Mouse (Mus musculus) midbrain, embryonic 11.5 days (tissue): ENCODE data around the gene Mtx2. TPM values are rescaled to one million over a fixed set of nuclear protein-coding genes. Genes with fewer than 3 reads are reported as not detected.

Source experiments
- ATAC-seq: fragments of 200-750 bp; cut with Nextera tagmentation; 2 replicates; pipeline ENCODE4 v1.8.0; 2017; ENCODE audit warnings: moderate TSS enrichment, moderate library complexity; ENCODE audit not compliant: low FRiP score
- DNase-seq: peaks from one replicate; pipeline ENCODE4 v3.0.0; 2015; ENCODE audit warnings: low spot score; ENCODE audit errors: missing footprints
- H3K27ac ChIP-seq: fragments of 300-500 bp; sonication (generic); 2 replicates; pipeline ENCODE4 v1.5.1; 2014; ENCODE audit warnings: low read depth, low read length
- H3K27me3 ChIP-seq: fragments of 300-500 bp; sonication (generic); 2 replicates; pipeline ENCODE4 v1.6.1; 2014; ENCODE audit warnings: mild to moderate bottlenecking, low read length, moderate library complexity, mixed read lengths; ENCODE audit not compliant: control insufficient read depth, insufficient read depth
- H3K36me3 ChIP-seq: fragments of 300-500 bp; sonication (generic); 2 replicates; pipeline ENCODE4 v1.6.1; 2014; ENCODE audit warnings: mild to moderate bottlenecking, low read length, moderate library complexity, mixed read lengths; ENCODE audit not compliant: control insufficient read depth, insufficient read depth
- H3K4me1 ChIP-seq: fragments of 300-500 bp; sonication (generic); 2 replicates; pipeline ENCODE4 v1.6.1; 2014; ENCODE audit warnings: low read length; ENCODE audit not compliant: control insufficient read depth, insufficient read depth
- H3K4me2 ChIP-seq: fragments of 300-500 bp; sonication (generic); 2 replicates; pipeline ENCODE4 v1.6.1; 2014; ENCODE audit warnings: mild to moderate bottlenecking, moderate library complexity
- H3K4me3 ChIP-seq: fragments of 300-500 bp; sonication (generic); 2 replicates; pipeline ENCODE4 v1.5.1; 2014; ENCODE audit warnings: low read depth, low read length
- H3K9ac ChIP-seq: fragments of 300-500 bp; sonication (generic); 2 replicates; pipeline ENCODE4 v1.6.1; 2014; ENCODE audit warnings: low read length
- H3K9me3 ChIP-seq: fragments of 300-500 bp; sonication (generic); 2 replicates; pipeline ENCODE4 v1.6.1; 2016; ENCODE audit warnings: low read length; ENCODE audit not compliant: control insufficient read depth
- WGBS: fragments of 180-500 bp; shearing (Covaris S2); extraction: QIAGEN DNeasy Blood & Tissue Kit; methylation state at CpG from one replicate; pipeline ENCODE4 v1.1.7; 2014; 5-methylcytosine and 5-hydroxymethylcytosine counted together
- polyA plus RNA-seq: library from polyadenylated mRNA; unstranded; fragments of >200 nt; fragmentation: Nextera tagmentation; extraction: Ambion mirVana; gene quantifications from 2 replicates; pipeline ENCODE4 v1.2.1, GENCODE M21; 2014

Gene Mtx2
- polyA plus RNA-seq, 1 experiment from 2014 or later, result 124 TPM

DNA sequence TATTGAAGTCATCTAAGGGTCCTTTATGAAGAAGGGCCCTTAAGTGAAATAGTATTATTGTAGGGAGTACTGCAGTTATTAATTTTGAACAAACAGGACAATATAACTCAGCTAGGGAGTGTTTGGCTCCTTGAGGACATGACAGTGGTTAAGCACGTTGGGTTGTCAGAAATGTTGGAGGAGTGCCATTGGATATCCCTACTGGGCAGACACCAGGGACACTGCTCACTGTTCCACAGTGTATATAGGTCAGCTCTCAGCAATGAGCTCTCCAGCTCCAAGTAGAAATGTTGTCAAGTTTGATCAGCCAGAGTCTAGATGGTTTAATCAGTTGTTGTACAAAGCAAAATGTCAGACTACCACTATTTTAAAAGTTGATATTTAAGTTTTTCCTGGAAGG is 24.4 kb downstream of the Mtx2 start:
- H3K9ac ChIP-seq, result no peak overlapping the region
- H3K4me1 ChIP-seq, result no peaks in the 10 kb centered on the region
- no peak overlapping the region for H3K4me2 ChIP-seq
- WGBS, result 70% methylated on average over 1 of the region's 1 CpGs
- no peaks in the 10 kb centered on the region for H3K9me3 ChIP-seq
- no peak for DNase-seq
- H3K4me3 ChIP-seq, result no peak overlapping the region
- H3K27ac ChIP-seq, result no peak overlapping the region
- H3K36me3 ChIP-seq, result no peaks in the 10 kb centered on the region
- no peak for ATAC-seq
- H3K27me3 ChIP-seq, result no peaks in the 10 kb centered on the region

DNA sequence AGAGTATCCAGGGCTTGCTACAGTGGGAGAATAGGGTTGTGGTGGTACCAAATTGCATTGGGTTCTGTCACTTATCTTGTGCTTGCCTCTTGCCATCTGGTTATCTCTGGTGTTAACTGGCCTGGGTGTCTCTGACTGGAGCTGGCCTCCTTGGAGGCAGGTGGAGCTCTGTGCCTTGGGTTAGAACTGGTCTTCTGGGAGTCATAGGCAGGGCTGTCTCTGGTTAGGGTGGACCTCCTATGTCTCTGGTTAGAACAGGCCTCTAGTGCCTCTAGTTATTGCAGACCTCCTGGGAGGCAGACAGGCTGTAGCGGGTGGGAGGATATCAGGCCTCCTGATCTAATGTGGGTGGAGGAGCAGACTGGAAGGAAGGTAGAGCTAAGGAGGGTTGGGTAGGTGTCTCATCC is 36.5 kb downstream of the Mtx2 start:
- no peaks in the 10 kb centered on the region for H3K9me3 ChIP-seq
- no peak overlapping the region for H3K27ac ChIP-seq
- no peak overlapping the region for H3K9ac ChIP-seq
- H3K36me3 ChIP-seq, result no peaks in the 10 kb centered on the region
- WGBS, result 100% methylated on average over 1 of the region's 1 CpGs
- no peak for DNase-seq
- no peak for ATAC-seq
- H3K4me2 ChIP-seq, result no peak overlapping the region
- no peak overlapping the region for H3K4me3 ChIP-seq
- H3K27me3 ChIP-seq, result no peaks in the 10 kb centered on the region
- no peaks in the 10 kb centered on the region for H3K4me1 ChIP-seq

DNA sequence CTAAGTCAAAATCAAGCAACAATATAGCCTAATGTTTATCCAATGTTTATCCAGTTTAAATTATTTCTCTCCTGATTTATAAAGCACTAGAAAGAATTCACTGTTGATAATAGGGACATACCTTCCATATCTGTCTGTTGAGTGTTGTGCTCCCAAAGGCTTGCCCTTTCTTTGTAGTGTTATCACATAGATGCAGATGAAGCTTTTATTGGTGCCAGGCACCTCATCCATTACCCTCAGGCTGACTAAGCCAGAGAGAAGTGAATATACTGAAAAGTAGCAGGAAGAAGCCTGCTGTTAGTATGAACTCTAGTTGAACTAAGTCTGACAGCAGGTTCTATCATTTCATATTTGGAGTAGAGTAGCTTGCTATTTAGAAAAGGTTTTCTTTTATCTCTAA is 39.8 kb downstream of the Mtx2 start:
- no peak for DNase-seq
- no peaks in the 10 kb centered on the region for H3K4me1 ChIP-seq
- H3K36me3 ChIP-seq, result no peaks in the 10 kb centered on the region
- no peaks in the 10 kb centered on the region for H3K27me3 ChIP-seq
- H3K4me2 ChIP-seq, result no peak overlapping the region
- no peak overlapping the region for H3K9ac ChIP-seq
- ATAC-seq, result no peak
- no peaks in the 10 kb centered on the region for H3K9me3 ChIP-seq
- no peak overlapping the region for H3K4me3 ChIP-seq
- H3K27ac ChIP-seq, result no peak overlapping the region

DNA sequence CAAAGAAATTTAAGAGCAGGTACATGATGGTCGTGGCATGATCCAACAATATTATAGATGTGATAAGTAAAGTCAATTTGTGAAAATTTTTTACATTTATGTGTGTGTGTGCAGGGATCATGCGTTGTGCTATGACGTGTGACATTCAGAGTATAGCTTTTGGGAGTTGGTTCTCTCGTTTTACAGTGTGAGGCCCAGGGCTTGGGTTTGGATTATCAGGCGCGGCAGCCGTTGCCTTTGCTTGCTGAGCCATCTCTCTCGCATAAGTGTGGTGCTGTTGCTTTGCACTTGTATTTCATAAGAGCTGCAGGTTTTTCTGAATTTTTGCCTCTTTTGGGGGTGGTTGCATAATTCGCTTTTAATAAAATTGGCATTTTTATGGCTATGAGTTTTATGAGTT is 48.4 kb downstream of the Mtx2 start:
- no peak overlapping the region for H3K27ac ChIP-seq
- ATAC-seq (no peak), DNase-seq (no peak)
- no peak overlapping the region for H3K4me2 ChIP-seq
- 92% methylated on average over 9 of the region's 9 CpGs for WGBS
- H3K4me3 ChIP-seq, result no peak overlapping the region
- H3K36me3 ChIP-seq, result no peaks in the 10 kb centered on the region
- H3K4me1 ChIP-seq, result no peaks in the 10 kb centered on the region
- H3K9me3 ChIP-seq, result no peaks in the 10 kb centered on the region
- H3K9ac ChIP-seq, result no peak overlapping the region
- no peaks in the 10 kb centered on the region for H3K27me3 ChIP-seq

DNA sequence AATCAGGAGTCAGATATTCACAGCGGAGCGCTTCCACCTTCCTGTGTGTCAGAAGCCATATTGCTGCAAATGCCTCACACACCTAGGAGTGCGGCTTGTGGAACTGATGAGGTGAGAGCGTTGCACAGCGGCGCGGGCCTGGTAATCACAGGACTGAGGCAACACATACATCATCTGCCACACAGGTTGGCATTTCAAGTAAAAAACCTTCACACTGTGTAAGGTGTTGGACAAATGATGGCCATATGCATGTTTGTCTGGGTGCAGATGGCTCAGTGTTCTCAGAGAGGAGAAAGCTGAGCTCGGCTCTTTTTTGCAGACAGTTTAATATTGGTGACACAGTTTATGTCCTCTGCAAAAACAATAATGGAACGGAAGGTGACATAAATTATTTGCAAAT is 58.8 kb downstream of the Mtx2 start:
- ATAC-seq, result no peak
- Histone ChIP-seq H3K36me3 (no peaks in the 10 kb centered on the region), H3K4me1 (no peaks in the 10 kb centered on the region), H3K4me3 (no peak overlapping the region), H3K9ac (no peak overlapping the region), H3K27me3 (no peaks in the 10 kb centered on the region), H3K27ac (no peak overlapping the region), H3K4me2 (no peak overlapping the region), H3K9me3 (no peaks in the 10 kb centered on the region)
- DNase-seq, result no peak
- WGBS, result 93% methylated on average over 9 of the region's 9 CpGs

DNA sequence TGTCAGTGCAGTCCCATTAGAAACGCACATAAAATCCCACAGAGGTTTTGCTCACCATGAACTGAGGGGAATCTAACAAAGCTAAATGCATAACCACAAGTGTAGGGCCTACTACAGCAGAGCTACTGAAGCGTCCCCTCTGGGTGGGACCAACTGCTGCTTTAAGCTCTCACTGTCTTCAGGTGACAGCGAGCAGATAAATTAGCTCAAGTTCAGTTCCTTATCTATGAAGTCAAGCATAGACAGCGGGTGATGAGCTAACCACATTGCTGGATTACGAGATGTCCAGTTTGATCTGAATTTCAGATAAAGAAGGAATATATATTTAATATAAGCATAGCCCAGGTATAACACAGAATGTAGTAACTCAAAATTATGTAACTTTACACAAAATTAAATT is 66.3 kb downstream of the Mtx2 start:
- Histone ChIP-seq H3K36me3 (no peaks in the 10 kb centered on the region), H3K9ac (no peak overlapping the region), H3K4me1 (no peaks in the 10 kb centered on the region; the same call in 1 of the 2 replicates), H3K27ac (no peak overlapping the region), H3K27me3 (no peaks in the 10 kb centered on the region), H3K4me2 (no peak overlapping the region), H3K4me3 (no peak overlapping the region), H3K9me3 (no peaks in the 10 kb centered on the region)
- ATAC-seq, result no peak
- 85% methylated on average over 5 of the region's 5 CpGs for WGBS
- DNase-seq, result no peak

DNA sequence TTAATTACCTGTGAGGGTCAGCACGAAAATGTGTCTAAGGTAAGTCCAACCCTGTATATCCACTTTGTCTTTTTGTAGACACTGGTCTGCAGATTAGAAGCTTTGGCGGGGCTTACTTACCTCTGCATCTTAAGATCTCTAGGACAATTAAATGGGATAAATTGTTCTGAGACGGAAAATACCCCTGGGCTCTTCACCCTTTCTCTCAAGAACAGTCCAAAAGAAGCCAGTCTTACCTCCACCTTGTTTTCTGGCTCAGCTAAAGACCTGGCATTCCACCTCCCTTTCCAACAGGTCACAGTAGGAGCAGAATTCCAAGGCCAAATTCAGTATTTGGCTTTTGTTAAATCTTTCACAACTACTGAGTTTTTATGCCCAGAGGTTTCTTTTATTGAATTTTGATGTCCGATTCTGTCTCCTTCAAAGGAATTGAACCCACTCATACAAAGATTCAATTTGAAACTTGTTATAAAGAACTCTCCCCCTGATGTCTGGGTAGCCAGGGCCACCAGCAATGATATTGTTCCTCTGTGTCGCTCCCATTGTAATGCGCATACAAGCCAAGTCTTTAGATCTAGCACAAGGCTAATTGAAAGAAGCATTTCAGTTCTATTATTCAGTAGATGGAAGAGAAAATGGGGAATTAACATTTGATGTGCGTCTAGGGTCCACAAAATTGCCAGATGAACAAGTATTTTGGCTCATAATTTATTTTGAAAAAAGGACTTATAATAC is 67.4 kb downstream of the Mtx2 start:
- no peaks in the 10 kb centered on the region for H3K27me3 ChIP-seq
- ATAC-seq (no peak), DNase-seq (no peak)
- no peaks in the 10 kb centered on the region for H3K36me3 ChIP-seq
- no peak overlapping the region for H3K9ac ChIP-seq
- 50% methylated on average over 7 of the region's 7 CpGs for WGBS
- H3K27ac ChIP-seq, result no peak overlapping the region
- no peaks in the 10 kb centered on the region; the same call in 1 of the 2 replicates for H3K4me1 ChIP-seq
- H3K9me3 ChIP-seq, result no peaks in the 10 kb centered on the region
- no peak overlapping the region for H3K4me3 ChIP-seq
- H3K4me2 ChIP-seq, result no peak overlapping the region

DNA sequence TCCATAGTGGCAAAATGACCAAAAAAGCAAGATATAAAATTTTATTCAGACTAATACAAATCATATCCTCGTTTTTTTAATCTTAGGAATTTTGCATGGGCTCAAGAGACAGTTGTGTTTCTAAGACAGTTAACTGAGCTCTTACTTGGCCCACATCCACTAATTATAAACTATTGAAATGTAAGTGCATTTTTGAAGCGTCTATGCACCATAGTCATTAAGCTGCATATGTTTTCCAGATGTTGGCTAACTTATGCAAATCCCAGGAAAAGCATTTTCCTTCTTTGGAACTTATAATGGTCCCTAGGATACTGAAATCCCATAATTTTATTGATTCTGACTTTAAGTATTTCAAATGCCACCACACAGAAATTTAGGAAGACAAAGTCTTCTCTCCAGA is 68.5 kb downstream of the Mtx2 start:
- DNase-seq, result no peak
- Histone ChIP-seq H3K4me3 (no peak overlapping the region), H3K36me3 (no peaks in the 10 kb centered on the region), H3K27ac (no peak overlapping the region), H3K4me1 (no peaks in the 10 kb centered on the region; the same call in 1 of the 2 replicates), H3K4me2 (no peak overlapping the region), H3K9me3 (no peaks in the 10 kb centered on the region), H3K27me3 (no peaks in the 10 kb centered on the region), H3K9ac (no peak overlapping the region)
- no peak for ATAC-seq
- 75% methylated on average over 2 of the region's 2 CpGs for WGBS

DNA sequence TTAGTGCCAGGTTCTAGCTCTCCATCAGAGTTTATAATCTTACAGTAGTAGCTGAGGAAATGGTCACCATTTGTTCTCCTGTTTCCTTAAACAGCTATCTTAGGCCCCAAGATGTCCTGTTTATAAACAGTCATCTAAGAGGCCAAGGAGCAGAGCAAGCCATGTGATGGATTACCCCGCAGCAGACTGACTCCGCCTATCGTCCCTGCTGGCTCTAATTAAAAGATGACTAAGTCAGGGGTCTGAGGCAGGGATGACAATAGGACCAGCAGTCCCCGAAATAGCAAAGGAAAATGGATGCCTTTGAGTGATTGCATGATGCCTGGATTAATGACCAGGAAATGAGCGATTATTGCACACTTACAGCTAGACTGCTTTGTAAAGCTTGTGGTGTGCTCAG is 74.4 kb downstream of the Mtx2 start:
- no peaks in the 10 kb centered on the region for H3K4me1 ChIP-seq
- H3K4me2 ChIP-seq, result no peak overlapping the region
- 29% methylated on average over 5 of the region's 5 CpGs for WGBS
- H3K36me3 ChIP-seq, result no peaks in the 10 kb centered on the region
- H3K4me3 ChIP-seq, result no peak overlapping the region
- H3K9ac ChIP-seq, result no peak overlapping the region
- no peak for DNase-seq
- H3K27me3 ChIP-seq, result no peaks in the 10 kb centered on the region
- no peak overlapping the region for H3K27ac ChIP-seq
- H3K9me3 ChIP-seq, result no peaks in the 10 kb centered on the region
- ATAC-seq, result no peak
